Mouse (Mus musculus) ovary, postnatal 10 days (tissue): ENCODE measurements around the gene Rasal2.

Experiments used
- DNase-seq: peaks from one replicate; pipeline ENCODE4 v3.0.0; 2022; ENCODE audit warnings: low spot score

The Rasal2 gene

DNA sequence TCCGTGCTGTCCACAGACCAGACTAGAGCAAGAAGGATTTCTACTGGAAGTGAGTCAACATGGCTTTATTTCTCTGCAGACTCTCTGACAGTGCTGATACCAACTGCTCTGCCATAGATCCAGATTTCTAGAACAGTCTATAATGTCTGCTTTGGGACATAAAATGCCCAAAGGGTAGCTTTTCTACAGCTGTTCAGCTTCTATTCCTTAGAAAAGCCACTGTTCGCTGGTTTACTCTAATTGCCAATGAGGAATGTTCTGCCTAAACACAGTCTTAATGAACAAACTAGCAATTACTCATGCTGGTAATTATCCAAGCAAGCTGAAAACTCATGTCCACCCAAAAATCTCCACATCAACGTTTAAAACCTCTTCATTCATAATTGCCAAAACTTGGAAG is 77.6 kb downstream of the Rasal2 start:
- DNase-seq: no peak

- DNase-seq: no peak
Observed at GRCm38 (mm10) chr1:157328068-157328467, 84.3 kb downstream of the Rasal2 start.

DNA sequence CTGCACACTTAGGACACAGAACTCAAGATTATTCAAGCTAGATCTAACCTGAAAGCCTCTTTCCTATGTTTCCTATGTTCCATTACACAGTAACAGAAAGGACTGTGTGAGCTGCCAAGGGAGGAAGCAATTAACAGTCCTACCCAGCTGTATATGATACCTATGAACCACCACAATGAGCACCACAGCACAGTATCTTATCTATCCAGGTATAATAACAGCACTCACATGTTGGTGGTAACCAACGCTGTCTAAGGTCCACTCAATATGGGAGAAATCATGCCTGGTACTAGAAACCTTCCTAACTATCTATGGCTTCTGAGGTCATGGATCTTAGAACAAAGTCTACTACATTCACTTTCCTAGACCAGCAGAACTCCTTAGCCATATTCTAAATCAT is 89.3 kb downstream of the Rasal2 start:
- DNase-seq: no peak

DNA sequence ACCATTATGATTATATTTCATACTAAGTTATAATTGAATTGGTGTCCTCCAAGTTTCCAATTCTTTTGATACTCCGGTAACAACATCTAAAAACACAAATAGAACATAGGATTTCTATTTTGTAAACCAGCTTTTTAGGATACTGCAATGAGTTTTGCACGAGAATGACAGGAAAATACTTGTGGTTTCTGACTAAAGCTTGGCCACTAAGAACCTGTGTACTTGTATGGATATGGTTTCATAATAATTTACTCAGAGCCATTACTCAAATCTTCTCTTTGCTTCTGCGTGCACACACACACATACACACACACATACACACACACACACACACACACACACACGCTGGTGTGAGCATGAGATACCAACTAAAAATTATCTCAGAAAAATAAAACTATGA is 93.5 kb downstream of the Rasal2 start:
- DNase-seq: no peak

DNA sequence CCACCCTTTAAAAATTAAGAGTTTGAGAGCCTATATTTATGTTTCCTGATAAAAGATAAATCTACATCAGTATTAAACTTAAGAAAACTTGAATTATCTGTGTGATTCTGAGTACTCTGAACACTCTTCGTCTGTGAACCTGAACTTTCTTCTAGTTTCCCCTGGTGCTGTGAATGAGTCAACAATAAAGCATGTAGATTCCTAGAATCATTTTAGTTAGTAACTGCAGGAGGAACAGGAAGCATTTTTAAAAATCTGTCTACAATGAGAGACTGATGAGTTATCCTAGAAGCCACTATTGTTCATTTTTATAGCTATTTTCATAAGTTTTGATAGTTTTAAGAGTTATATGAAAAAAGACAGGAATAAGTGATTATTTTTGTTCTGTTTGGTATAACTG is 111.1 kb downstream of the Rasal2 start:
- DNase-seq: no peak

DNA sequence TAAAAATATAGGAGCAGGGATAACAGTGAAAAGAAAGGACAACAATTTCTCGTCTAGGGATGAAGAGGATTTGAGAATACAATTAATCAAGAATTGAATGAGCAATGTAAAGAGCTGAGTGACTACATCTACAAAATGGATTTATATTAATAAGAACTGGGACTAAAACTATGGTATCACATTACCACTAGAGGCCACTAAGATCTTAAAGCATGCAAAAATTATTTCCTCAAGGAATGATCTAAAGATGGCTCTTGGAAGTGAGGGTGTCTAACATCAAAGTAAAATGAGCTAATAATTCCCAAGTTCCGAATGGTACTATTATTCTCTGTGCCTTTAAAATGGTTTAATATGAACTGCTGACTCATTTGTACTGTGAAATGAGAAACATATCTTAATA is 112.8 kb downstream of the Rasal2 start:
- DNase-seq: no peak

GRCm38 (mm10) chr1:157298990-157299389 is 113.4 kb downstream of the Rasal2 start:
- no peak for DNase-seq

DNA sequence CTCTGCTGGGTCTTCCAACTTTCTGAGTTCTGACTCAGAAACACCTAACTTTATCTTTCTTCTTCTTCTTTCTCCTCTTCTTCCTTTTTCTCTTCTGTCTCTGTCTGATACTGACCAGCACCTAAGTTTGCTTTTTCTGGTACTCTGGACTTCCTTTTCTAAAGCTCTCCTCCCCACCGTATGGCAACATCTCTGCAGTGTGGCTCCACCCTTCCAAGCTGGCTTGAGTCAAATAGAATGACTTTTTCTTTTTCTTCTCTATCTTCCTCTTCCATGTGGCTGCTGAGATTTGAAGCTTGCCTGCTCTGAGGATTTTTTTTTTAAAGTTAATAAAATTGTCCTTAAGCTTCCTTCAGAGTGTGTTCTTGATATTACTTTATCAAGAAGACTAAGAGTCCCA is 115.3 kb downstream of the Rasal2 start:
- no peak for DNase-seq

- DNase-seq: no peak
Observed at GRCm38 (mm10) chr1:157295868-157296267, 116.5 kb downstream of the Rasal2 start.

- DNase-seq: no peak
Observed at GRCm38 (mm10) chr1:157290173-157290572, 122.2 kb downstream of the Rasal2 start.

- no peak for DNase-seq
Observed at GRCm38 (mm10) chr1:157289251-157289650, 123.1 kb downstream of the Rasal2 start.

GRCm38 (mm10) chr1:157286561-157286960 is 125.8 kb downstream of the Rasal2 start:
- no peak for DNase-seq

GRCm38 (mm10) chr1:157285366-157285765 is 127.0 kb downstream of the Rasal2 start:
- DNase-seq: no peak

DNA sequence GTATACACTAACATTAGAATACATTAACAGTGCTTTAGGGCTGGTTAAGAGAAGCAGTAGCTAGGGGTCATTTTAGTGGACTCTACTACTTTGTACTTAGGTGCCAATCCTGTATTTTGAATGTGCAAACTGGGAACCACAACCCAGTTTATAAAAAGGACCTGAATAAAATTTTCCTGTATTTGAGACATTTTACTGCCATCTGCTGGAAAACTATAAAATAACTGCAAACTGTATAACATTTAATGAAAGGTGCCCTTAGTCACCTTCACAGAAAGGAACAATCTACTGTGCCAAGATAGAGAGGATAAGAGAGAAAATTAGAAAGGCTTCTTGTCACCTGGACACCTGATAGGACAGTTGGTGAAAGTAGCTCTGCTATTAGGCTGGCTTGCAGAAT is 131.6 kb downstream of the Rasal2 start:
- DNase-seq: no peak

DNA sequence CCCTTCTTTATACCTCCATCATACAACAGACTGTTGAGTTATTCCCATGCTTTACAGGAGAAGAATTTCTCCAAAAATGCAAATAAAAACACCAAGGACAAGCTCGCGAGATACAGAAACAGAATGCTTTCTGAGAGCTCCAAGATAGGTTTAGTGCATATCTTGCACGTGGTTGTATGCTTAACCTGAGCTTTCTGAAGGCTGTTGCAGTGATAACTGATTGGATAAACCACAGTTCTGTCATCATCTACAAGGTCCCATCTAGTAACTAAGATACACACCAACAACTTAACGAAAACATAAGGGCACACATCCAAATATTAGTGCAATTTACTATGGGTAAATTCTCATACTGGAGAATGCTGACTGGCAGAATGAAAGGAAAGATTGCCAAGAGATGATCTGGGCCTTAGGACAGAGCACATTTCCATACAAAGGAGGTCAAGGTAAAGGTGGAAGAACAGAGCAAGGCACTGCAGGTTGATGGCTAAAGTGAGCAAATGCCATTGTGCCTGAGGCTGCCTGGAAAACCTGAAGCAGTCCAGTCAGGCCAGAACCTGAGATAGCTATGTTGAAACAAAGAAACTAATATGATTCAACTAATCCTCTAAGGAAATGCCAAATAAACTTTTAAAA is 136.6 kb downstream of the Rasal2 start:
- DNase-seq: no peak

DNA sequence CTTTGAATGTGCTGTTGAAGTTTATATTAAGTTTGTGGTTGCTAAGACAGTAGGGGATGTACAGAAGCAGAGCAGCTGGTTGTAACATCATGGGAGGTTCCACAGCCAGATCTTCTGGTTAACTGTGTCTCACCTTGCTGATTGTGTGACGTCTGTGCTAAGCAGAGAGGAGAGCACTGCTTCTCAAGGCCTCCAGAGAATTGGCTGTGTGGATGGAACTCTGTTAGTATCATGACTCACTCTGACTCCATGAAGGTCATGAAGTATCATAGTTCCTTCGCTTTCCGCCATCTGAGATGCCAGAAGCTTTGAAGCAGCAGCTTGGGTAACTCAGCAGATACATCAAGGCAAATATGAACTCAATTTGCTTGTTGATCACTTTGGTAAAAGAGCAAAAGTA is 144.5 kb downstream of the Rasal2 start:
- no peak for DNase-seq

DNA sequence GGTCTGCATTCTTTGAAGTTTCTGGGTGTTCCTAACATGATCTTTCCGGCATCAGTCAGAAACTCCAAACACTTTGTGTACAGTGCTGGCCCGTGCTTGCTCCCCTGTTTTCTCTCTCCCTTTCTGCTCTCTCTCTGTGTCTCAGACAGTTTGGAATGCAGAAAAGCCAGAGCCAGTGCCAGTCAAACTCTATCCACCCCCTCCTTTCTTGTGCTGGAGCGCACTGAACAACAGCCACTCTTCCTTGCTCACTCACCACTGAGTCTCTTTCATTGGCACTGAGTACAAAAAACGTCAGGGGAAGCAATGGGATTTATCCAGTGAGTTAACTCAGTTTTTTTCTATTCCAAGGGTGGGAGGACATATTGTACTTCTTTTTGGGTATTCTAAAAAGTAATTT is 155.8 kb downstream of the Rasal2 start:
- no peak for DNase-seq

- DNase-seq: no peak
Observed at GRCm38 (mm10) chr1:157255776-157256175, 156.6 kb downstream of the Rasal2 start.

DNA sequence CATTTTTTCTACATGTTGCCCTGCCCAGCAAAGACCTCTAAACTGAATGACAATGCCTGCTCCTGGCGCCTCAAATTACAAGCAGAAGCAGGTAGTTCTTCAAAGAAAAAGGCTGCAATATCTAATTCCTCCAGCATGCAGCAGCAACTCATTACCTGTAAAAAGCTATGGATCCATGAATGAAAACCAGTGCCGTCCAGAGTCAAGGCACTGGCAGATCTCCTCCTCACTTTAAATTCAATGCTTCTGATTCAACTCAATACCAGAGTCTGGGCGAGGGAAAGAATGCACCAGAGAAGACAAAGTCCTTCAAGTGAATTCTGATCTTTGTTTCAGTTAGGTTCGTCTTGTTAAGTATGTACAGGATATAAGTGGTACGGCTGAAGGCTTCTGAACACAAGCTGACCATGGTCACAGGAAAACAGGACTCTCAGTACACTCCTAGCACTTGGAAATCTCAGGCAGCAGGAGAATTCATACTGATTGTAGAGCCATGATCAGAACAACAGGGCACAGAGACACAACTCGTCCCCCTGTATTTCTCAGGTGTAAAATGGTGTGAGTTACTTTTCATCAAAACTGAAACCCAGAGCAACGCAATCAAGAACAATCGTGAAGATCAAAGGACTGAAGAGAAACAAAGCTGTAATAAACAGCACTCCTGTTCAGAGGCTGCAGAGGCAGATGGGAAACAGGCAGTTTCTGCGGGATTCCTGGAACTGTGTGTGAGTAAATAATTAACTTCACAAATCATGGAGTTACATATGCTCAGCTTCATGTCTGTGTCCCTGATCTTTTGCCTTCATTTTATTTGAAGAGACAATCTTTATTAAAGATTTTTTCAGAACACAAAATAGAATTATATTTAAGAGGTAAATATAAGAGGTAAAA is 158.6 kb downstream of the Rasal2 start:
- DNase-seq: no peak

DNA sequence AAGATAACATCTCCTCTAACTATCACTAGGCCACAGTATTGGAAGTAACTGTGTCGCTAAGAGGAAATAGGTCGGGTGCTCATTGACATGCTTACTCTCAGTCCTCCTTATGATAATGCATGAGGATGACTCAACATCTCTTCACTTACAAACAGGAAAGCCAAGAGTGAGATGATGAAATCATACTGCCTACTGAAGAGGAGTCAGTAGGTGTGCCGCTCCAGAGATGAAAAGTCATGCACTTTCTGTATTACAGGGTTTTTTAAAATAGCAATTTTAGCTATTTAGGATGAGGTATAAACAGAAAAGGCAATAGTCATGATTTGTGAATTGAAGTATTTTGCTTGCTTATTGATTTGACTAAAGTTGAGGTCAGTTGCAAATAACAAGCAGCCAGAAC is 164.3 kb downstream of the Rasal2 start:
- DNase-seq: no peak

DNA sequence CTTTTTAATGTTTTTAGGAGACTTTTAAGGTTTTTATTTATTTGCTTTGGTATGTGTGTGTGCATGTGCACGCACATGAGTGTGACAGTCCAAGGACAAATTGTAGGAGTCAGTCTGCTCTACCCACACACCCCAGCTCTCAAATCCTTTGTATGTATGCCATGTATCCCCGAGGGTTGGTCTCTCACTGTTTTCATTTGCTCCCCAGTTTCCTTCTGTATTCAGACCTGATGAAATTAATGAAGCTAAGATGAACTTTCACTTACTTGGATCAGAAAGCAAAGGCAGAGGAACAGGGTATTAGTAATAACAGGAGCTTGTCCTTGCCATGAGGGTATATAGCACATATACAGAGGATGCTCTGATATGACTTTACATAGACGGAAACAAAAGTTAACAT is 165.1 kb downstream of the Rasal2 start:
- DNase-seq: no peak

DNA sequence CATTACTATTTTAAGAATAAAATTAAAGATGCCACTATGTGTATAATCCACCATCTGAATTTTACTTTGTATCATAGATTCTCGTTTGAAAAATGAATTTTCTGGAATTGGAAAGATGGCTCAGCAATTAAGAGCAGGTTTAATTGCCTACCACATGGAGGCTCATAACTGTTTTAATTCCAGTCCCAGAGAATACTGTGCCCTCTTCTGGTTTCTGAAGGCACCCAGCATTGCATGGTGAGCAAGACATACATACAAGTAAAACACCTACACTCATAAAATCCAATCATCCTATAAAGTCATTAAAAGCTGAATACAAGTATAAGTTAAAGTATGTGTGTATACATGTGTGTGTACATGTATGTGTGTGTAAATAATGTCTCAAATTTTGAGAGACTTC is 165.6 kb downstream of the Rasal2 start:
- DNase-seq: no peak

- DNase-seq: no peak
Observed at GRCm38 (mm10) chr1:157244453-157244790, 168.0 kb downstream of the Rasal2 start.
